Comparison of ENCODE assay signal across 8 mouse cellular contexts in genomic region chr1:187215181-187216116, GRCm38 (mm10). TPM values are rescaled to one million over a fixed set of nuclear protein-coding genes. Genes with fewer than 3 reads are reported as not detected.
DNase-seq lines count a peak whose midpoint lies in the region; ATAC-seq lines count a peak whose summit lies in the region.

Gene Spata17, minus strand, starts transcription at chr1:187215465.
Gene Gpatch2, plus strand, starts transcription at chr1:187215508.

- peaks cover 5% of the 10 kb centered on the region for H3K4me1 ChIP-seq in hindbrain, embryonic 15.5 days (replicated peaks)

- peak; percentile 63 for DNase-seq in T-cell, adult 2 months (ENCODE audit: low spot score)
- peak; percentile 85 to 87 for DNase-seq in cerebellum, postnatal 25 days
- peak; percentile 69 to 81 for DNase-seq in frontal cortex, postnatal 36 days (ENCODE audit: low spot score in 2 of 2)
- peak; percentile 69 to 82 for DNase-seq in left cerebral cortex, adult 18-20 months (ENCODE audit: low spot score in 2 of 2)
- peak; percentile 80 for DNase-seq in right cerebral cortex, adult 18-20 months
- peak; percentile 72 for DNase-seq in urinary bladder, postnatal 25 days (ENCODE audit: low spot score)

- H3K4me3 ChIP-seq in hindbrain, embryonic 15.5 days = peak within 1 kb of the TSS; percentile 62
- H3K4me3 ChIP-seq in macrophage (ENCODE audit: inconsistent target) = peak within 1 kb of the TSS; percentile 80

- H3K27me3 ChIP-seq in hindbrain, embryonic 15.5 days = no peaks in the 10 kb centered on the region

- peaks cover 47% of the 10 kb centered on the region for H3K79me2 ChIP-seq in macrophage (ENCODE audit: inconsistent target)

- peak within 1 kb of the TSS; percentile 58 for H3K9ac ChIP-seq in hindbrain, embryonic 15.5 days

- H3K36me3 ChIP-seq in hindbrain, embryonic 15.5 days = no peaks in the 10 kb centered on the region
- no peaks in the 10 kb centered on the region for H3K36me3 ChIP-seq in macrophage (ENCODE audit: inconsistent target)

- peak; percentile 90 for ATAC-seq in hindbrain, embryonic 15.5 days (ENCODE audit: low FRiP score, low read depth)

- peak within 1 kb of the TSS; percentile 69 for H3K4me2 ChIP-seq in hindbrain, embryonic 15.5 days

- H3K9me3 ChIP-seq in hindbrain, embryonic 15.5 days = no peaks in the 10 kb centered on the region

- peak within 1 kb of the TSS; percentile 92 for H3K27ac ChIP-seq in hindbrain, embryonic 15.5 days (replicated peaks)
- H3K27ac ChIP-seq in macrophage = peak within 1 kb of the TSS; percentile 82

- whole genome bisulfite sequencing in hindbrain, embryonic 15.5 days = 1% methylated on average over 58 of the region's 58 CpGs
- 1% methylated on average over 52 of the region's 58 CpGs for whole genome bisulfite sequencing in macrophage (ENCODE audit: missing documents)

RNA-seq across cellular contexts. Expression of gene Spata17, which starts in this region (rescaled TPM):
- 1.9 and 2.9 TPM in 2 replicates for polyA plus RNA-seq in hindbrain, embryonic 15.5 days (2015; fragmentation: Nextera tagmentation; extraction: Ambion mirVana)
- total RNA-seq in left cerebral cortex, adult 18-20 months (2021) = under 1 TPM; 0.54 to 0.56 TPM
- total RNA-seq in macrophage (2018; cell fraction: chromatin; rRNA removed) = 1 to 10 TPM in 3 of 26 experiments, under 1 TPM in 3, not detected in 20; 0.79 to 3.0 (median 1.00) TPM
- under 1 TPM in 9 of 26 experiments, not detected in 17; 0.10 to 0.31 (median 0.17) TPM for total RNA-seq in macrophage (2018; cell fraction: cytosol; rRNA removed)
- 1 to 10 TPM in 2 of 26 experiments, under 1 TPM in 4, not detected in 20; 0.45 to 2.2 (median 0.92) TPM for total RNA-seq in macrophage (2018; cell fraction: nucleus; rRNA removed)
- not detected in 3 replicates for polyA plus RNA-seq in macrophage (2018)

RNA-seq across cellular contexts. Expression of gene Gpatch2, which starts in this region (rescaled TPM):
- 15.2 and 17.0 TPM in 2 replicates for polyA plus RNA-seq in hindbrain, embryonic 15.5 days (2015; fragmentation: Nextera tagmentation; extraction: Ambion mirVana)
- 10 to 100 TPM; 20.8 to 21.5 TPM for total RNA-seq in left cerebral cortex, adult 18-20 months (2021)
- total RNA-seq in macrophage (2018; cell fraction: chromatin; rRNA removed) = 100 to 1,000 TPM in 19 of 26 experiments, 10 to 100 TPM in 7; 47.7 to 183 (median 133) TPM
- 10 to 100 TPM in 23 of 26 experiments, 1 to 10 TPM in 3; 9.3 to 17.6 (median 12.8) TPM for total RNA-seq in macrophage (2018; cell fraction: cytosol; rRNA removed)
- 100 to 1,000 TPM in 5 of 26 experiments, 10 to 100 TPM in 21; 25.5 to 123 (median 63.1) TPM for total RNA-seq in macrophage (2018; cell fraction: nucleus; rRNA removed)
- 9.0 to 11.1 TPM (median 10.0 TPM) in 3 replicates for polyA plus RNA-seq in macrophage (2018)

Comparison
In these comparisons a context has a peak if more than half of its experiments do, and no peak if none do; other contexts are left out.
1. Peak in every context shown above with its lines: DNase-seq, ATAC-seq, H3K4me3 ChIP-seq and H3K27ac ChIP-seq.